Mouse (Mus musculus): ENCODE data around the gene Spice1.

- TF ChIP-seq TAL1 (IDR thresholded peaks at IDR 0.05; ENCODE audit: low read length): no peak
- no peak for TF ChIP-seq GATA1 (IDR thresholded peaks at IDR 0.05; ENCODE audit: low read length)
These were observed 30.6 kb upstream of the Spice1 start for GRCm38 (mm10) chr16:44316350-44316749.
